Mouse (Mus musculus): ENCODE results near the gene Cfdp1. TPM values are rescaled to one million over a fixed set of nuclear protein-coding genes. Genes with fewer than 3 reads are reported as not detected.
A peak's percentile ranks its signal among the peaks of the same experiment; 100 is the strongest.
"Not testable (repeated sequence)": the region's sequence is repeated elsewhere in the genome, so short reads cannot be mapped to it uniquely, and the experiment has no call there.

Gene Cfdp1
- polyA plus RNA-seq, 1 experiment from 2014 or later: 203 TPM

- no peak overlapping the region for H3K9ac ChIP-seq (ENCODE audit: low read depth, low read length)
- no peak for DNase-seq (ENCODE audit: low spot score)
- 91% methylated on average over 3 of the region's 3 CpGs for WGBS
- H3K9me3 ChIP-seq (ENCODE audit: control insufficient read depth, low read length): no peaks in the 10 kb centered on the region
- ATAC-seq (ENCODE audit: low read depth): no peak
- no peak overlapping the region for H3K4me2 ChIP-seq (ENCODE audit: low read depth, low read length)
- H3K4me3 ChIP-seq (ENCODE audit: low read depth, low read length): no peak overlapping the region
- H3K27ac ChIP-seq (replicated peaks; ENCODE audit: low read depth, low read length): no peak overlapping the region
- H3K4me1 ChIP-seq (ENCODE audit: control insufficient read depth, insufficient read depth, low read length): 0 out of 2 replicates have a peak, but pooled peaks cover 2% of the 10 kb centered on the region
- H3K27me3 ChIP-seq (replicated peaks; ENCODE audit: control insufficient read depth, insufficient read depth, low read length): no peaks in the 10 kb centered on the region
- peaks cover 25% of the 10 kb centered on the region for H3K36me3 ChIP-seq (ENCODE audit: control insufficient read depth, insufficient read depth, low read length)
Observed at GRCm38 (mm10) chr8:111870379-111870778, 16.3 kb upstream of the Cfdp1 start.

- WGBS: 30% methylated on average over 2 of the region's 2 CpGs
- DNase-seq (ENCODE audit: low spot score): no peak
- no peak for ATAC-seq (ENCODE audit: low read depth)
Observed at GRCm38 (mm10) chr8:111868664-111869063, 14.6 kb upstream of the Cfdp1 start.

GRCm38 (mm10) chr8:111865857-111866256 is 11.8 kb upstream of the Cfdp1 start:
- no peak for DNase-seq (ENCODE audit: low spot score)
- H3K27me3 ChIP-seq (replicated peaks; ENCODE audit: control insufficient read depth, insufficient read depth, low read length): no peaks in the 10 kb centered on the region
- H3K27ac ChIP-seq (replicated peaks; ENCODE audit: low read depth, low read length): no peak overlapping the region
- H3K4me2 ChIP-seq (ENCODE audit: low read depth, low read length): no peak overlapping the region
- no peaks in the 10 kb centered on the region for H3K9me3 ChIP-seq (ENCODE audit: control insufficient read depth, low read length)
- H3K36me3 ChIP-seq (ENCODE audit: control insufficient read depth, insufficient read depth, low read length): peaks cover 29% of the 10 kb centered on the region
- H3K4me3 ChIP-seq (ENCODE audit: low read depth, low read length): no peak overlapping the region
- H3K9ac ChIP-seq (ENCODE audit: low read depth, low read length): no peak overlapping the region
- WGBS: 88% methylated on average over 6 of the region's 6 CpGs
- no peaks in the 10 kb centered on the region for H3K4me1 ChIP-seq (ENCODE audit: control insufficient read depth, insufficient read depth, low read length)
- no peak for ATAC-seq (ENCODE audit: low read depth)

More at GRCm38 (mm10) chr8:111868664-111869063, 14.6 kb upstream of the Cfdp1 start:
- H3K36me3 ChIP-seq (ENCODE audit: control insufficient read depth, insufficient read depth, low read length): peaks cover 29% of the 10 kb centered on the region
- H3K4me3 ChIP-seq (ENCODE audit: low read depth, low read length): no peak overlapping the region
- H3K4me2 ChIP-seq (ENCODE audit: low read depth, low read length): no peak overlapping the region
- H3K27ac ChIP-seq (replicated peaks; ENCODE audit: low read depth, low read length): no peak overlapping the region
- H3K4me1 ChIP-seq (ENCODE audit: control insufficient read depth, insufficient read depth, low read length): no peaks in the 10 kb centered on the region
- H3K9me3 ChIP-seq (ENCODE audit: control insufficient read depth, low read length): no peaks in the 10 kb centered on the region
- no peak overlapping the region; the same call in 1 of the 2 replicates for H3K9ac ChIP-seq (ENCODE audit: low read depth, low read length)
- no peaks in the 10 kb centered on the region for H3K27me3 ChIP-seq (replicated peaks; ENCODE audit: control insufficient read depth, insufficient read depth, low read length)

GRCm38 (mm10) chr8:111865130-111865852 is 11.2 kb upstream of the Cfdp1 start:
- no peak overlapping the region for H3K4me2 ChIP-seq (ENCODE audit: low read depth, low read length)
- no peak overlapping the region for H3K9ac ChIP-seq (ENCODE audit: low read depth, low read length)
- H3K4me1 ChIP-seq (ENCODE audit: control insufficient read depth, insufficient read depth, low read length): no peaks in the 10 kb centered on the region
- H3K27ac ChIP-seq (replicated peaks; ENCODE audit: low read depth, low read length): no peak overlapping the region
- H3K9me3 ChIP-seq (ENCODE audit: control insufficient read depth, low read length): no peaks in the 10 kb centered on the region
- peaks cover 29% of the 10 kb centered on the region for H3K36me3 ChIP-seq (ENCODE audit: control insufficient read depth, insufficient read depth, low read length)
- no peaks in the 10 kb centered on the region for H3K27me3 ChIP-seq (replicated peaks; ENCODE audit: control insufficient read depth, insufficient read depth, low read length)
- no peak overlapping the region for H3K4me3 ChIP-seq (ENCODE audit: low read depth, low read length)
- 89% methylated on average over 8 of the region's 8 CpGs for WGBS
- no peak for DNase-seq (ENCODE audit: low spot score)
- ATAC-seq (ENCODE audit: low read depth): no peak

GRCm38 (mm10) chr8:111864648-111865047 is 10.6 kb upstream of the Cfdp1 start:
- no peak overlapping the region for H3K27ac ChIP-seq (replicated peaks; ENCODE audit: low read depth, low read length)
- no peak overlapping the region for H3K9ac ChIP-seq (ENCODE audit: low read depth, low read length)
- H3K9me3 ChIP-seq (ENCODE audit: control insufficient read depth, low read length): no peaks in the 10 kb centered on the region
- H3K4me3 ChIP-seq (ENCODE audit: low read depth, low read length): no peak overlapping the region
- no peak overlapping the region for H3K4me2 ChIP-seq (ENCODE audit: low read depth, low read length)
- no peak for ATAC-seq (ENCODE audit: low read depth)
- H3K27me3 ChIP-seq (replicated peaks; ENCODE audit: control insufficient read depth, insufficient read depth, low read length): no peaks in the 10 kb centered on the region
- H3K36me3 ChIP-seq (ENCODE audit: control insufficient read depth, insufficient read depth, low read length): peaks cover 28% of the 10 kb centered on the region
- no peaks in the 10 kb centered on the region for H3K4me1 ChIP-seq (ENCODE audit: control insufficient read depth, insufficient read depth, low read length)
- 87% methylated on average over 8 of the region's 8 CpGs for WGBS
- DNase-seq (ENCODE audit: low spot score): no peak

- Histone ChIP-seq H3K27me3 (replicated peaks; ENCODE audit: control insufficient read depth, insufficient read depth, low read length) (no peaks in the 10 kb centered on the region), H3K36me3 (ENCODE audit: control insufficient read depth, insufficient read depth, low read length) (peaks cover 23% of the 10 kb centered on the region), H3K4me1 (ENCODE audit: control insufficient read depth, insufficient read depth, low read length) (no peaks in the 10 kb centered on the region), H3K27ac (replicated peaks; ENCODE audit: low read depth, low read length) (no peak overlapping the region), H3K4me2 (ENCODE audit: low read depth, low read length) (no peak overlapping the region), H3K9ac (ENCODE audit: low read depth, low read length) (no peak overlapping the region), H3K9me3 (ENCODE audit: control insufficient read depth, low read length) (no peaks in the 10 kb centered on the region), H3K4me3 (ENCODE audit: low read depth, low read length) (no peak overlapping the region)
- 83% methylated on average over 4 of the region's 4 CpGs for WGBS
- DNase-seq (ENCODE audit: low spot score) (peak; percentile 12), ATAC-seq (ENCODE audit: low read depth) (no peak)
Observed at GRCm38 (mm10) chr8:111863280-111863679, 9.2 kb upstream of the Cfdp1 start.

GRCm38 (mm10) chr8:111855977-111856376 is 1.9 kb upstream of the Cfdp1 start:
- WGBS: 93% methylated on average over 12 of the region's 12 CpGs
- no peak overlapping the region for H3K9ac ChIP-seq (ENCODE audit: low read depth, low read length)

GRCm38 (mm10) chr8:111853219-111853618 is 872 bp downstream of the Cfdp1 start:
- DNase-seq (ENCODE audit: low spot score); H3K27me3 ChIP-seq (replicated peaks; ENCODE audit: control insufficient read depth, insufficient read depth, low read length); H3K36me3 ChIP-seq (ENCODE audit: control insufficient read depth, insufficient read depth, low read length); H3K27ac ChIP-seq (replicated peaks; ENCODE audit: low read depth, low read length); H3K9me3 ChIP-seq (ENCODE audit: control insufficient read depth, low read length); ATAC-seq (ENCODE audit: low read depth); H3K4me1 ChIP-seq (ENCODE audit: control insufficient read depth, insufficient read depth, low read length): not testable (repeated sequence)
- WGBS: 53% methylated on average over 12 of the region's 12 CpGs
- peak overlapping the region; percentile 86 for H3K9ac ChIP-seq (ENCODE audit: low read depth, low read length)
- H3K4me3 ChIP-seq (ENCODE audit: low read depth, low read length): peak overlapping the region; percentile 79
- H3K4me2 ChIP-seq (ENCODE audit: low read depth, low read length): peak overlapping the region; percentile 89

More at GRCm38 (mm10) chr8:111855977-111856376, 1.9 kb upstream of the Cfdp1 start:
- no peak overlapping the region for H3K27ac ChIP-seq (replicated peaks; ENCODE audit: low read depth, low read length)
- ATAC-seq (ENCODE audit: low read depth) (no peak), DNase-seq (ENCODE audit: low spot score) (no peak)
- H3K27me3 ChIP-seq (replicated peaks; ENCODE audit: control insufficient read depth, insufficient read depth, low read length): no peaks in the 10 kb centered on the region
- no peaks in the 10 kb centered on the region for H3K36me3 ChIP-seq (ENCODE audit: control insufficient read depth, insufficient read depth, low read length)
- H3K4me1 ChIP-seq (ENCODE audit: control insufficient read depth, insufficient read depth, low read length): peaks cover 5% of the 10 kb centered on the region; the same call in 1 of the 2 replicates
- no peak overlapping the region for H3K4me3 ChIP-seq (ENCODE audit: low read depth, low read length)
- no peaks in the 10 kb centered on the region for H3K9me3 ChIP-seq (ENCODE audit: control insufficient read depth, low read length)
- H3K4me2 ChIP-seq (ENCODE audit: low read depth, low read length): no peak overlapping the region

GRCm38 (mm10) chr8:111846746-111847145 is 7.3 kb downstream of the Cfdp1 start:
- Histone ChIP-seq H3K9ac (ENCODE audit: low read depth, low read length) (no peak overlapping the region), H3K9me3 (ENCODE audit: control insufficient read depth, low read length) (no peaks in the 10 kb centered on the region), H3K4me1 (ENCODE audit: control insufficient read depth, insufficient read depth, low read length) (no peaks in the 10 kb centered on the region; the same call in 1 of the 2 replicates), H3K27me3 (replicated peaks; ENCODE audit: control insufficient read depth, insufficient read depth, low read length) (no peaks in the 10 kb centered on the region), H3K27ac (replicated peaks; ENCODE audit: low read depth, low read length) (no peak overlapping the region), H3K4me3 (ENCODE audit: low read depth, low read length) (no peak overlapping the region), H3K4me2 (ENCODE audit: low read depth, low read length) (no peak overlapping the region), H3K36me3 (ENCODE audit: control insufficient read depth, insufficient read depth, low read length) (peaks cover 34% of the 10 kb centered on the region)
- WGBS: 94% methylated on average over 6 of the region's 6 CpGs
- ATAC-seq (ENCODE audit: low read depth) (no peak), DNase-seq (ENCODE audit: low spot score) (no peak)

Measured in embryonic facial prominence, embryonic 14.5 days (tissue).